Mouse (Mus musculus) adrenal gland, postnatal 36 days (tissue): Measurements from ENCODE around the gene Pdzrn3. TPM values are rescaled to one million over a fixed set of nuclear protein-coding genes. Genes with fewer than 3 reads are reported as not detected.
A peak's percentile ranks its signal among the peaks of the same experiment; 100 is the strongest.

ENCODE experiments used
- DNase-seq, 2 experiments: peaks; one replicate each; pipeline ENCODE4 v3.0.0; 2021; ENCODE audit warnings: mixed read lengths in 1 of 2
- total RNA-seq, 2 experiments: library from RNA; stranded (reverse); gene quantifications; 2 replicates each; pipeline ENCODE4 v1.2.3; 2021

The Pdzrn3 gene
- total RNA-seq, 2 experiments from 2014 or later: 19.1 to 25.7 TPM

DNA sequence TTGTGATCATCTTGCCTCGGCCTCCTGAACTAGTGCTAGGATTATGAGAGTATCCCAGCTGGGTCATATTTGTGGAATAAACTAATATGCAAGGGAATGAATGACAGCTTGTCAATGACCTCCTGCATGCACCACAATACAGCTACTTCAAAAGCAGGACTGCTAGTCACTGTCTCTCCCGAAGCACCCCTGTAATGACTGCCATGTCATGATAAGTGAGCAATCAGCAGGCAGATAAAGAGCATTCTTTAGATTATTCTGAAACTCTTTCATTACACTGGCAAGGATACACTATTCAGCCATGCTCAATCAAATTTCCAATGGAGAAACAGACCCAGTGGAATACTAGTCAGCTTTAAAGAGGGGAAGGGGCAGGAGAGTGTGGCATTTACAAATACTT, 85.8 kb downstream of the Pdzrn3 start:
- no peak for DNase-seq

DNA sequence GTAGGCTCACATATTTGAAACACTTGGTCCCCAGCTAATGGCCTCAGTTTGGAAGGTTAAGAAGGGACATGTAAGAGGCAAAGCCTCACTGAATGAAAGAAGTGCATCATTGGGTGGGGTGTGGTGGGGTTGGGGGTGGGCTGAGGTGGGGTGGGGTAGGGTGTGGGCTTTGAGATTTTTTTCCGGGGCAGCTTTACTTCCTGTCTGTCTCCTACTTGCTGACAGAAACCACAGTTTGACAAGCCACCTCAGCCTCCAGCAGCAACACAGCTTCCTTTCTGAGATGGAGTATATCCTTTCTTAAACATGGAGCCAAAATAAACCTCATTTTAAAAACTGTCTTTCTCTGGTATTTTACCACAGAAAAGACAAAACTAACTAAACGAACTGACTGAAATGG, 87.5 kb downstream of the Pdzrn3 start:
- DNase-seq: no peak

DNA sequence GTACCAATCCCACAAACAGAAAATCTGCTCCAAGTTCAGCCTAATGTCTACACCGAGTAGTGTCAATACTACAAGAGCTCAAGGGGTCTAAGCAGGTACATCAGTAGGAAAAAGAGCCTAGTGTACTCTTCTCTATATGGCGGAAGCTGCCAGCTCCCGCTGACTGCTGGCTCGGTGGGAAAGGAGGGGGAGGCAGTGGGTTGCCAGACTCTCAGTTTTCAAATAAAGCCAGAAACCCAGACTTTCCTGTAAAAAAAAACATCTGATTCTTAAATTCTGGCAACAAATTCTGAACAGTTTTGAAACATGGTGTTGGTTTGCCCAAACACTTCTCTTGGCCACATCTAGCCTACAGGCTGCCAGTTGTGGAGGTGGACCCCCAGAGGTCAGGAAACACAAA, 88.3 kb downstream of the Pdzrn3 start:
- DNase-seq: no peak

DNA sequence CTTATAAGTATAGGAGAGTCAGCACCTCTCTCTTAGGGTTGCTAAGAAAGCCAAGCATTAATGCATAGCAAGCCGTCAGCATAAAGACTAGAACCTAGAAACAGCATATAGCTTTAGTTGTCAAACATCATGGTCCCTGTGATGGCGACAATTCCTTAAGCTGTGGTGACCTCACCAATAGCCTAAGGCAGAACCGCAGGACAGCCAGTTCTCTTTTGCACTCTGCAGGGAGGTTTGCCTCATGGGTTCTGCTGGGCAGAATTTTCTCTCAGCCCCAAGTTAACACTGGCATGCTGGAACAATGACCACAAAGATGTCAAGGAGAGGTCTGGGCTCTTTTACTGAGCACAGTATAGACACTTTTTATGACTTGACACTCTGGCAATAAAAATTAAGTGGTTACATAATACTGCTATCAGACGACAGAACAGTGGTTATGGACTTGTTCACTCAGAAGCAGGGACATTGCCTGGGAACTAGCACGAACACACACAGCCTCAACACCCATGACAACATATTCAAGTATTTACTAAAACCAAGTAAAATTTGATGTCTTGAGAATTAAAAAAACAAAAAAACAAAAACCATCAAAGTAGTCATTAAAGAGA, 90.0 kb downstream of the Pdzrn3 start:
- DNase-seq: no peak

DNA sequence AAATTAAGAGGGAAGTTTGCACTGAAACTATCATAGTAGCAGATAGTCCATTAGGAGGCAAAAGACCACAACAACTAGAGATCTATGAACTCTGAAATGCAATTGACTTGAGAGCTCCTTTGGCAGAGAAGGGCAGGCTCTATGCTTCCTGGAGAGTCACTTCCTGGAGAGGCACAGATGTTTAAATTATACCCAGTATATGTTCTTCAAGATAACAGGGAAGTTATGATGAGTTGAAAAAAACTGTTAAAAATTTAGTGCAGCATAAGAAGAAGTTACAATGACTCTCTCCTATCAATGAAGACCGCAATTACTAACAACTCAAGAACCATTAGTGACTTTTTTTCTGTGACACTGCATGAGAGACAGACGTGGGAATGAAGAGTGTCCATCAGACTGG, 90.6 kb downstream of the Pdzrn3 start:
- DNase-seq: no peak

DNA sequence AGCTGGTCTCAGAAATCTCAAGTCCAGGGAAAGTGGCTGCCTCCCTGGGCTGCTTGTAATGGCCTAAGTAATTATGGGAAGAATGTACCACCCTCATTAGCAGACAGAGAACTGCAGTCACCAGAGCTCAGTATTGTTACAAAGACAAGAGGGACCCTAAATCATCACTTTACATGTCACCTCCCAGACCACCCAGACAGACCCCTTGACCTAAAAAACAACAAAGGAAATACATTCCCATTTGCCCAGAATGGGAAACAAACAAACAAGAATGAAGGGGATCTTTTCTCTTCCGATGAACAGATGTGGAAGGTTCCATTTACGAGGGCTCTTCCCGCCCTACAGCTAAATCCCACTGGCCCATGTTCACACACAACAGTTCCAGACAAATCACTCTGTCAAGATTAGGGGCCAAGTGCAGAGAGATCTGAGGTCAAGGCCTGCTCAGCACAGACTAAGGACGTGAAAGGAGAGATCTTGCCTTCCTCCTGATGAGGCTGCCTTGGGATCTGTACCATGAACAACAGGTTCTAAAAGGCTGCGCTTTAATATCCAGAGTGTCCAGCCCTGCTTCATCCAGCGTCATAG, 93.2 kb downstream of the Pdzrn3 start:
- no peak for DNase-seq

DNA sequence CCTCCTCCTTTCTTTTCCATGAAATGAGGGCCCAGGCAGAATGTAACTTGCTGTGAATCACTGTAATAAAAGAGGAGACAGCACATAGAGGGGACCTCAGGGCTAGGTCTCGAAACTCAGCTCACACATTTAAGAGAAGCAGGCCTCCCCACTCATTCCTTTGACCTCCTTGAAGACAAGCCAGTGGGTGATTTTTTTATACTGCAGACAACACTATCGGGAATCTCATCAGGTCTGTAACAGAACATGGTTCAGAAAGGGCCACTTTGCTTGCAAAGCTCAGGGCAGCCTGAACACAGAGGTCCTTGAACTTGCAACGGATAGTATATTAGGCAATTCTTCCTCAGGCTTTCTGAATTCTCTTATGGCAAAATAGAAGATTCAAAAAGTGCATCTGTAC, 93.8 kb downstream of the Pdzrn3 start:
- no peak for DNase-seq

DNA sequence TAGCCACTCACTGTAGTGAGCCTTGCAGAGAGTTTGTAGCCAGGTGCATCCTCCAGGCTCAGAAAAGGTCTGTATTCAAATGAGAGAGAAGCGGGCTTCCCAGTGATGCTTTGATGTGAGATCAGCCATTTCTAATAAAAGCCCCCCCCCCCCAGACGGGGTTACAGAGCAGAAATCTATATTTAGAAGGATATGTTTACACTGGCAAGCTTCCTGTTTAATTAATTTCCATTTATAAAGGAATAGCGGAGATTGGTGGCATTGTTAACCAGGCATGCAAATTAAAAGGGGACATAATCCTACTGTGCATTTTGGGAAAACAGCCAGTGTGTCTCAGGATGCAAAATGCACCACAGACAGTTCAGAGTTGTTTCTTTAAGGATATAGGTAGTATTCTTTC, 96.1 kb downstream of the Pdzrn3 start:
- no peak for DNase-seq

DNA sequence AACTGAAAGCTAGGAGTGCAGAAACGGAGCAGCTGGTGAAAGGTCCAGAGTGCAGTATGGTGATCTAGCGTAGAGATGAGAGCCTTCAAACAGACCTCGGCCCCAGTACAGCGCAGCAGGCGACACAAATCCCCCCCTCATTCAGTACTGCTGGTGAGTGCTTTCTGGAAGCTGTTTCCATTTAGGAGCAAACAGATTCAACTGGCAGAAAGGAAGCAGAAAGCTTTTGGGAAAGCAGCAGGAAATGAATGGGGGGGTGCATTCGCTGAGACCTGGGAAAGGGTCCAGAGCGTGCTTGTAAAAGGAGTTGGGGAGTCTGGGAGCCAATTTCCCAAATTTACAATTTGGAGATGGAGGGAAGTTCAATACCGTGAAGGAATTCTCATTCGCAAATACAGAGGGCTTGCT, 96.9 kb downstream of the Pdzrn3 start:
- DNase-seq: no peak

DNA sequence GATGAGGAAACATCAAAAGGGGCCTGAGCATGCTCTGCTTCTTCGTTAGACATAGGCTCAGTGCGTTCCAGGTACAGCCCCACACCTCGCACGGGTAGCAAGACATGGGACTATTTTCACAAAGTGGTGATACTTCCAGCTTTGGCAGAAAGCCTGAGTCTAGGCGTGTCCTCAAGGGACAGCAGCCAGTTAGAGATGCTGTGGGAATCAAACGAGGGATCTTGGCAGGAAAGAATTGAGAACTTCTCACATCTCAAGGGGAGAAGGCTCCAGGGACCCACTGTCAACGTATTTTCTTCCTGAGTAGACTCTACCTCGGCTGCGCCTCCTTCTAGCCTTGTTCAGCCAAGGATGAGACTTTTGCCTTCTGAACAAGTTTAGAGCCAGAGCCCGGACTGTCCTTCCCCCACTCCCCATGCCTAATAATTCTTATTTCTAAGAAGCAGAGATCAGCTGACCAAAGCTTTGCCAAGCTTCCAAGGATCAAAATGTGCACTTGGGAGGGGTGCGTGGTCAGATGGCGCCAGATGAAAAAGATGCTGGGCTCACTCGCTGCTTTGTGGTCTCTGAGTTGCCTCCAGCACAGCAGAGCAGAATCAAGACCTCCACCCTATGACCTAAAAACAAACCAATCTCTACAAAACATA, 99.3 kb downstream of the Pdzrn3 start:
- DNase-seq: no peak

DNA sequence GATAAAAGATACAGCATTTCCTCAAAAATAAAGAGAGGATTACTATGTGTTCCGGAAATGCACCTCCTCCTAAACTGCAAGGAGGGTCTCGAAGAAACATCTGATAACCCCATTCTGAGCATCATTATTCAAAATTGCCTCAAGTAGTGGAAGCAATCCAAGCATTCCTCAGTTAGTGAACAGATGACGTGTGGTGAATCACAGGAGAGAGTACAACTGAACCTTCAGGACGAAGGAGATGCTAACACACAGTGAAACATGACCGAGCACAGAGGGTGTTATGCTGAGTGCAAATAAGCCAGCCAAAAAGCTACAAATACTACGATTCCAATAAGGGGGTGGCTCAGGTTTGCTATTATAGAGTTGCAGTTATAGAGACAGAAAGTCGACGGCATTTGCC, 101.4 kb downstream of the Pdzrn3 start:
- DNase-seq: no peak

DNA sequence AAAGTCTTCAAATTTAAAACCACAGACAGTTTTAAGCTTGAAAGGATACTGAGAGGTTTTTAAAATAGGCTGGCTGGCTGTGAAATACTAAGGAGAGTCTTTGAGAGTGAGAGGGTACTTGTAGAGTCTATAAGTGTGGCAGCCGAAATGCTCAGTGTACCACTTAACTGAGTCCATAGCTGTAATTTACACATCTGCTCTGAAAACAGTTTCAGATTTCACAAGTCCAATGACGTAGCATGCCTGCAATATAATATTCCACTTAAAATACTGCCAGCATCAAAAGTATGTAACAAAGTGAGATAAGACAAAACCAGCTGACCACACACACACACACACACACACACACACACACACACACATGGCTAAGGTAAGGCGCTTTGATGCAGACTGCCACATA, 101.9 kb downstream of the Pdzrn3 start:
- DNase-seq: no peak

DNA sequence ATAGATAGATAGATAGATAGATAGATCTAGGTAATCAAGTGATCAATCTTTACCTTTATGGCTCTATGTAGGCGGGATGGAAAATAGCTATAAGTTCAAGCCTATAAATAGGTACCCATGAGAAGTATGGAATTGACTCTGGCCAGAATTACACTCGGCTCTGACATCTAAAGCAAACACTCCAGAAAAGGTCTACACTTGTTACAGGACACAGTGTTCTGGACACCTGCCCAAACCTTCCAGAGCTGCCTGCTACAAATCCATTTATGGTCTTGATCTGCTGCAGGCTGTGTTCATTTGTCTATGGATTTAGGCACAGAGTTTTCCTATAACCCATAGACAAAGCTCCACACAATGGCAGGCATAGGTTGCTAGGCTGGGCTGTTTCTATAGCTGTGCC, 102.9 kb downstream of the Pdzrn3 start:
- DNase-seq: no peak

DNA sequence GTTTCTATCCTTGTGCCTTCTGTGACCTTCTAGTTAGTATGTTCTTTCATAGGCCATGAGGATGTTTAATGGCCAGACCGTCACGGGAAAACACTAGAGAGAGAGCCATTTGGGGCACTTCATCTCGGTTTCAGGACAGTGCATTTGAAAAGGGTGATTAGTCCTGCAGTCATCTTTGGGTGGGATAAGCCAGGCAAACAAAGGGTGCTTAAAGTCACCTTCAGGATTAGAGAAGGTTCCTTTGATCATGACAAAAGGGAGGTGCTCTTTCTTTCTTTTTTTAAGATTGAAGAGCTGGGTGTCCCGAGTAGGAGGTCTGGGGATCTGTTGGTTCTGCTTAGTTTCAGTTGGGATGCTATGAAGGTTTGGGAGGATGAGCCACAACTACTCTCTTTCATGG, 105.4 kb downstream of the Pdzrn3 start:
- DNase-seq: no peak

DNA sequence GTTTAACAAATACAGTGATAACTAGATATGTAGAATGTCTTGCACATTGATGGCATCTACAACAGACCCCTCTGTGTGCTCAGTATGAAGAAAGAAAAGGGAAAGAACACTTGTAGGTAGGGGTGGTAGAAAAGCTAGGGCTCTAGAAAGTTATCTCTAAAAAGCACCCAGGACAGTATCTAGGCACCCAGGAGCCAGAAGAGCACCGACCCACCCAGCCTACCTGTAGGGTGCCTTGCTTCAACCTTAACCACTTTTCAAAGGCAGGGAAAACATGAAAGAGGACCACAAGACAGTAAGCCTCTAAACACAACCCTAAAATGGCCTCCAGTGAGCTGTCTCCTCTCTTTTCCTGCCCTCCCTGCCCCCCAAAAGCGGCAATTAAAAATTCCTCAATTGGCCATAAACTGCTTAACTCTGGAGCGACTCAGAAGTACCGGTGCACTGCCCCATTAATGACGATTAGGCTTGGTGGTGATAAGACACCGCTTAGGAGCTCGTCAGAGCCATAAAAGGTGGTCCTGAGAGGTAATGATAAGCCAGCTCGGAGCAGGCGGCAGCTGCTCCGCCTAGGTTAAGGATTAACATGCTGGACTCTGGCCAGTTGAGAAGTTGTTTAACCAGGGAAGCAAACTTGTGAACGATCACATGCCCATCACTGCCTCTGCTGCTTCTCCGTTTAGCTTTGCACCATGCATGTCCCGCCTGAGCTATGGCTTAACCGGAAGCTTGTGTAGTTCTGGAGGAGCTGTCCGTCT, 106.1 kb downstream of the Pdzrn3 start:
- no peak for DNase-seq

DNA sequence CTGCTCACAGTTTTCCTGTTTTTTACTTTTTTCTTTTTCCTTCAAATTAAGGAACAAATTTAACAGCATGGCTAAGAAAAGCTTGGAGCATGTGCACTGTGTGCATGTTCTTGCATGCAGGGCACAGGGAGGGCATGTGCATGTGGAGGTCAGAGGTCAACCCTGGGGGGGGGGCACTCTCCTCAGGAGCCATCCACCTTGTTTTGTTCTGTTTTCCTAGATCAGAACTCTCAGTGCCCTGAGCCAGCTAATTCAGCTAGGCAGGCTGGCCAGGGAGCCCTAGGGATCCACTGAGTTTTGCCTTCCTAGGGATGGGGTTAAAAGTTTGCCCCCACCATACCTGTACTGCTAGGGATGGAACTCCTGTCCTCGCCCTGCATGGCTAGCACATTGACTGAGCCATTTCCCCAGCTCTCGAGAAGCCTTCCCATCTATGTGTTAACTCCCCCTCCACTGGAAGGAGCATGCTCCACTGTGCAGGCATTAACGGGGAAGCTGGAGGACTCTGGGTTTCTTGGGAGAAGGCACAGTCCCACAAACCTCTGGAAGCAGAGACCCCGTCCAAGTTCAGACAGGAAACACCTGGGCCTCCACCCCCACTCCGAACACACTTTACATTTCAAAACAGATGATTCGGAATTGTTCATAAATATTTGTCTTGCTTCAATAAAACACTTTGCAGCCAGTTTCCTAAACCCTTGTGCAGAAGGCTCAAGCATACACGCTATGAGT, 107.4 kb downstream of the Pdzrn3 start:
- no peak for DNase-seq

DNA sequence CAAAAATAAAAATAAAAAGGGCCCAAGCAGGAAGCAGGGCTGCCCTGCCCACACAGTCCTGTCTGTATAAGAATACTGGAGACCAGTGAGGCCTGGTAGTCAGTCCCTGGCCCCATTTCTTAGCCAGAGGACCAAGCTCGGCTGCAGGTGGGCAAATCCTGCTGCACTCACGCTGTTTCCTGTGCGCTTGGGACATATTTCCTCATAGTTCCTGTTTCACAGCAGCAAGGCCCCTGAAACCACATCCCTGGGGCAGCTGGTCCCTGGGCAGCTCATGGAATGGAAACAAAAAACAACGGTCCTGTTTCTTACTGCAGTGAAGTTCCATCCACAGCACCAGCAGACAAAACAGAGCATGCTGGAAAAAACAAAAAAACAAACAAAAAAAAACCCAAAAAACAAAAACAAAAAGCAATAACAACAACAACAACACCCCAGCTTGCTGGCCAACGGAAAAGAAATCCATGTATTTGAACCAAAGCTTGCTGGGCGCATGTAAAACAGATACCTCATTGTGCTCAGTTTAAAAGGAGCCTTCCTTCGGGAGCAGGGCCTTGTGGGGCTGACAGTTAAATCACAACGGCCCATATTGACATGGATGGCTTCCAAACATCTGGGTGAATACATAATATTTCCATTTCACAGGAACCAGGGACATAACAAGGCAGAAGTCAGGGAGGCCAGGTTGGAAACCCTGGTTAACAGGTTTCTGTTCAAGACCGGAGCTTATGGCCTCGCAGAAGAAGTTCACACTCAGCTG, 108.2 kb downstream of the Pdzrn3 start:
- no peak for DNase-seq

DNA sequence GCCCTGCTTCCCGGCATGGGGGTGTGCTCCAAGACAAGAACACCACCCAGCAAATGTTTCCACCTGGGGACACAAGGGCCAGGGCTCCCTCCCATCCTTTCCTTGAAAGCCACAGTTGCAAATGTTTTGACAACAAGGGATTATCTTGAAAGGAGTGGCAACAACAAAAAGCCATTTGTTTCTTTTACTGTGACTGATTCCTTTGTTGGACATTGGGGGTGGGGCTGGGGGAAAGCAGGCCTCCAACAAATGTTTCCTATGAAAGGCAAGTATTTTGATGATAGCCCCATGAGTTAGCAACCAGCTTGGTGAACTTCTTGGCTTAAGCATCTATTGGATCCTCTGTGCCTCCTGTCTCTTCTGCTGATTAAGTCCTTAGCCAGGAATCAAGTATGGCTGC, 109.4 kb downstream of the Pdzrn3 start:
- no peak for DNase-seq

DNA sequence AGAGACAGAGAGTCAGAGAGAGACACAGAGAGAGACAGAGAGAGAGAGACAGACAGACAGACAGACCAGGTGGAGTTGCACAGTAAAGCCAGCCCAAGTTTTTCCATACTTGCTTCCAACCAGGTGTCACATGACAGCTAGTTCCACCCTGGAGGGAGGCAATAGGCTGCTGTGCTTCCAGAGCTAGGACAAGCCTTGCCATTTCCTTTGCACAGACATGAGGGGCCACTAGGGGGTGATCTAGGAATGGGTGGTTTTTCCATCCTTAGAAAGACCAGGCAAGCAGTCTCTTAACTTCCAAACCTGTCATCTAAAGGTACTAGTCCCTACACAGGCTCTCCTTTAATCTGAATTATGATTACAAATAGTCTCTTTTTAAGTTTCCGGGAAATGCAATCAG, 110.9 kb downstream of the Pdzrn3 start:
- DNase-seq: peak; percentile 71 to 84

DNA sequence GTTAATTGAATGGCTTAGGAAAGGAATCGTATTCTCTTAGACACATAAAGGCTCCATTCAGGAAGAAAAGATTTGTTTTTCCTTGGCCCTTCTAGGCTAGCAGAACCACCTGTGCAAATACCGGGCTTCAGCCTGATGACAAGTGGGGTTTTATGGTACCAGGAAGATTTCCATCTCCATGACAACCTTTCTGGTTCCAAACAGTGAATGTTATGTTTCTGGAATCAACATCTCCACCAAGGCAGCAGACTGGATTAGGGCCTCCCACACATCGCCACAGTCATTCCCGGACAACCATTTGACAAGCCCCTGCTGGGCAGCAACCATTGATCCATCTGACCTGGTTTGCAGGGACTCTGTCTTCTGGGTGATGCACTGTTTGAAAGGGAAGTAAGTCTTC, 114.2 kb downstream of the Pdzrn3 start:
- no peak for DNase-seq

DNA sequence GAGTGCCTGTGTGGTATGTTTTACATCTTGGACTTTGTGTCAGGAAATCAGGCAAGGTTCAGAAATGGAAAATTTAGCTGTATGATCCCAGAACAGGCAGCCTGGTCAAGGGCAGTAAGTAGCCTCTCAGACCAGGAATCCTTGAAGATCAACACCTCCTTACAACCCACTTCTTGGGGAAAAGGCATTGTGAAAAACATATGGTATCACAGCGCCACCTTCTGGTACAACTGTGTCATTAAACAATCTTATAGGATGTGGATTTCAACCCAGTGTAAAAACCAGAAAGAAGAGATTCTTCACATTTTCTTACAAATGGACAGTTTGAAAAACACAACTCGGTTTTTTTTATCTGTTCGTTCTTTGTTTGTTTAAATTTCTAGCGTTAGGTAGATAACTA, 116.2 kb downstream of the Pdzrn3 start:
- DNase-seq: peak; percentile 12 to 45

DNA sequence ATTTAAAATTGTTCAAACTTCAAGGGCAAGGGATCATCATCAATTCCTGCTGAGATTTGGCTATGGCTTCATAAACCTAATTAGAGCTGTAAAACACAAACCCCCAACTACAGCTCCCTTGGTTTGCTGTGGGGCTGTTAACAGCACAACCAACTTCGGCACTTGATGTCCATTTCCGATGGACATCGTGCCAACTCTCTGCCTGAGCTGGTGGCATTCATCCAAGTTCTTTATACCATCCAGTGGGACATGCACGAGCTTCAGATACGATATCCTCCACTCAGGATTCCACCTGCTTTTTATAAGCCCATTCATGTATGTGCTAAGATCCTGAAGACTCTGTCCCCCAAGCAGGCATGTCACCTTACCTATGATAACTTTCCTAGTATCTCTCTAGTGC, 118.3 kb downstream of the Pdzrn3 start:
- peak in 1 of 2 experiments; percentile 28 for DNase-seq
